Mouse (Mus musculus): ENCODE measurements around the gene Zc3h12a.

Zc3h12a gene

GRCm38 (mm10) chr4:125114638-125115037 is 13.0 kb downstream of the Zc3h12a start:
- DNase-seq = peak; percentile 85 to 90

DNA sequence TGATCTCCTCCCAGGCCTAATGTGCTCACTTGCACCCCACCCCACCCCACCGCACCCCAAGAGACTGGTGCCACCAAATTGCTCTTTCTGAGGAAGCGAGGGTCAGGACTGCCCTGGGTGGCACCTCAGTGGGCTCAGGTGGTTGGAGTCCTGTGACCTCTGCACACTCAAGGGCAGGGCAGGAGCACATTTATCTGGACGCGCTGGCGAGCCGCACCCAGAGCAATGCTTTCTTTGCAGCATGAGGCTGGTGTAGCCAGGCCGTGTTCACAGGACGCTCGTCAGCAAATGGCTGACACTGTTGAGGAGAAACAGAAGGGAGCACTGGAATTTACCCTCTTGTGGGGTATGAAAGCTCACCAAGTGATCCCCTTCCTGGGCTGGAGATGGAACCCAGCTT is 22.3 kb downstream of the Zc3h12a start:
- no peak for DNase-seq

- no peak for DNase-seq
Measured at GRCm38 (mm10) chr4:125101334-125101733, 26.3 kb downstream of the Zc3h12a start.

- DNase-seq = peak; percentile 79 to 90
Measured at GRCm38 (mm10) chr4:125099458-125099857, 28.2 kb downstream of the Zc3h12a start.

- no peak for DNase-seq
Measured at GRCm38 (mm10) chr4:125097412-125097811, 30.2 kb downstream of the Zc3h12a start.

DNA sequence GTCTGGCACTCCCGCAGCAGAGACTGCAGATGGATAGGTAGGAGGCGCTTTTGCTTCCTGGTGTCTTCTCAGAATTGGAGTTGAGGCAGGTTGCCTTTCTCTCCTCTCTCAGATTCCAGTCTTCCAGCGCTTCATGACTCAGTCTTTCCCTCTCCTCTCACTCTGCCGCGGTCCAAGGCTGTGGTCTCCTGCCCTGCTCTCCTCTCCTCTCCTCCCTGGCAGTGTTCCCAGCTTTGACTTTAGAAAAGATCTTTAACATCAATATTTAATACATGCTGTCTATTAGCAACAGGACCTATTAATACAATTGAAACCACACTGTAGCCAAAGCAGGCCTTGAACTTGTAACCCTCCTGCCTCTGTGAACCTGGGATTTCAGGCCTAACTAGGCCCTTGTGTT is 31.6 kb downstream of the Zc3h12a start:
- no peak for DNase-seq

- no peak for DNase-seq
Measured at GRCm38 (mm10) chr4:125093031-125093430, 34.6 kb downstream of the Zc3h12a start.

GRCm38 (mm10) chr4:125085346-125085841 is 42.2 kb downstream of the Zc3h12a start:
- DNase-seq = peak; percentile 77 to 87

- DNase-seq = peak; percentile 89 to 91
Measured at GRCm38 (mm10) chr4:125084403-125085345, 43.0 kb downstream of the Zc3h12a start, which contains the start of gene Meaf6. TSS of gene Meaf6 (plus strand) at chr4:125085134.

GRCm38 (mm10) chr4:125078698-125079097 is 48.9 kb downstream of the Zc3h12a start:
- no peak for DNase-seq

GRCm38 (mm10) chr4:125077700-125078099 is 49.9 kb downstream of the Zc3h12a start:
- no peak for DNase-seq

All from kidney, postnatal 25 days (tissue).